Mouse (Mus musculus) right cerebral cortex, postnatal 36 days (tissue): ENCODE measurements around the gene Emc7.
"Not testable (repeated sequence)": the region's sequence is repeated elsewhere in the genome, so short reads cannot be mapped to it uniquely, and the experiment has no call there.

Experiments
- DNase-seq, 2 experiments: peaks; one replicate each; pipeline ENCODE4 v3.0.0; 2022; ENCODE audit warnings: low spot score in 2 of 2, mixed read lengths in 1 of 2

The Emc7 gene

DNA sequence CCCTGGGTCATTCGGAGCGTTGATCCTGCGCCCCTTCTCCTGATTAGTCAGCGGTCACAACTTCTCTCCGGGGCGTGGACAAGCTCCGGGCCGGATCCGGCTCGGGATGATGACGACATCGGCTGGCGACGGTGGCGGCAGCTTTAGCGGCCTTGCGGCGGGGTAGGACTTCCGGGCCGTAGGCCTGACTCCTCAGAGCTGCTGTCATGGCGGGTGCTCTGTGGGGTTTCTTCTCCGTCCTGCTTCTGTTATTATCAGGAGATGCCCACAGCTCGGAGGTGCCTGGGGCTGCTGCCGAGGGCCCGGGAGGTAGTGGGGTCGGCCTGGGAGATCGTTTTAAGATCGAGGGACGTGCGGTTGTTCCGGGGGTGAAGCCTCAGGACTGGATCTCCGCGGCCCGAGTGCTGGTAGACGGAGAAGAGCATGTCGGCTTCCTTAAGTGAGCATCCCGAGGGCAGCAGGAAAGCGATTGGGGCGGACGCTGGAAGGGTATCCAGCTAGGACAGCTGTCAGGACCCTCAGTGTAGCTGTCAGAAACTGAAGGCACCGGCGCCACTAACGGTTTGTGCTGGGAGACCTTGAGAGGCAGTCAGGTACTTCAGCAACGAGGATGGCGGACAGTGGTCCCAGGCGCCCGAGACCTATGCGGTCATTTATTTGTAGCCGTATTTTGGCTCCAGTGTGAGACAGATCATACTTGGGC is at the start of gene Emc7:
Gene Emc7 (plus strand): TSS at position 136 of the 703 bp plus-strand sequence.
- DNase-seq, result peak; percentile 93 to 94

DNA sequence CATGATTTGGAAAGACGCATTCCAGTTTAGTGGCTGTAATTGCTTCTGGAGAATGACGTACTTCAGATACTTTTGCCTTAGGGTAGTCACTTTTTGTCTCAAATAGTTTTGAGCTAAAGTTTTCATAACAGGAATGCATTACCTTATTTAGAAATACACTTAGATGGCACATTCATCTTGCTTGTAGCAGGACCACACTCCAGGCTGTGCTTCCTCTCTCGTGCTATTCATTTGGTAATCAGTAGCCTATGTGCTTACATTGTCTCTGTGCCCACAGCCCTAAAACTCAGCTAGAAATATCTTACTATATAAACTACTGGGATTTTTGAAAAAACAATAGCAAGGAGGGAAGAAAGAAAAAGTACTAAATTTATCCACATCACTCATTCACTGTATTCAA is 47.8 kb upstream of the Emc7 start:
- no peak for DNase-seq

DNA sequence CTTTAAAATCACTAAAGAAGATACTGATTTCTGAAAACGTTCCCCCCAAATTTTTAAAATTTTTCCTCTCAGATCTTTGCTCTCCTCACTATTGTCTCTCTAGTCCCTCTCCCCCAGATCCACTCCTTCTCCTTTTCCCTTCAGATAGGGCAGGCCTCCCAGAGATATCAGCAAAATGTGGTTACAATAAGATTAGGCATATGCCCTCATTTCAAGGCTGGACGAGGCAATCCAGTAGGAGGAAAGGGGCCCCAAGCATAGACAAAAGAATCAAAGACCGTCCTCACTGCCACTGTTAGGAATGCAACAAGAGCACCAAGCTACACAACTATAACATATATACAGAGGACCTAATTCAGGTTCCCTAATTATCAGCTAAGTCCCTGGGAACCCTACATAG is 29.5 kb upstream of the Emc7 start:
- DNase-seq, result no peak

DNA sequence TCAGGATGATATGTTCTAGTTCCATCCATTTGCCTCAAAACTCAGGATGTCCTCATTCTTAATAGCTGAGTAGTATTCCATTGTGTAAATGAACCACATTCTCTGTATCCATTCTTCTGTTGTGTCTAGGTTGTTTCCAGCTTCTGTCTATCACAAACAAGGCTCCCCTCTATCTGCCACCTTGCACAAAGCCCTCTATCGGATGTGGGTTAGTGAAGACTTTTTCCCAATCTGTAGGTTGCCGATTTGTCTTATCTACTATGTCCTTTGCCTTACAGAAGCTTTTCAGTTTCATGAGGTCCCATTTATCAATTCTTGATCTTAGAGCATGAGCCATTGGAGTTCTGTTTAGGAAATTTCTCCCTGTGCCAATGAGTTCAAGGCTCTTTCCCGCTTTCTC is 26.3 kb upstream of the Emc7 start:
- not testable (repeated sequence) for DNase-seq

DNA sequence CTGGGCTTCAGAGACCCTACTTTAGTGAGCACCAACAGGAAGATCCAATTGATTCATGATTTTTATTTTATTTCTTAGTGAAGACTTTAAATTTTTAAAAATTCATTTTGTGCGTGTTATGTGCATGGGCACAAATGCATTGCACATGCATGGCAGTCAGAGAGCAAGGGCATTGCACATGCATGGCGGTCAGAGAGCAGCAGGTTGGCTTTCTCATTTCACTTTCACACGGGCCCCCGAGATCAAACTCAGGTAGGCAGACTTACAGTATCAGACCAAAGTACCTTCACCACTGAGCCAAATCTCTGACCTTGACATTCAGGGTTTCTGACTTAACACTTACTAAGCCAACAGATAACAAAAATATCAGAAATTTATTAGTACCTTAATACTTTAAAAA is 25.1 kb upstream of the Emc7 start:
- no peak for DNase-seq

DNA sequence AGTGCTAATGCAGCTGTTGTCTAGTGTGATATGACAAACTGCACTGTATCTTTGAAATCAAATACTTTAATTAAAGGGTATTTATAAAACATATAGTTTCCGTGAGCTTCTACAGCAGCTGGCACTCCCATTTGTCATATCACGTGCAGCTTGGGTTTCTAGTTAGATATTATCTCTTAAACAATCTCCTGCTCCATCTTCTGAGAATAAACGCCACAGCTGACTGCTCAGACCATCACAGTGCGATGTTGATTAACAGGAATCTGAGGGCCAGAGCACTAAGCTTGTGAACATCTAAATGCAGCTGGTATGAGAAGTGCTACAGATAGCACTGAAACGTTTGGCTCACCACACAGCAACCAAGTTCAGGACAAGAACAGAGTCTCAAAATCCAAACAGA is 24.4 kb upstream of the Emc7 start:
- DNase-seq, result no peak

DNA sequence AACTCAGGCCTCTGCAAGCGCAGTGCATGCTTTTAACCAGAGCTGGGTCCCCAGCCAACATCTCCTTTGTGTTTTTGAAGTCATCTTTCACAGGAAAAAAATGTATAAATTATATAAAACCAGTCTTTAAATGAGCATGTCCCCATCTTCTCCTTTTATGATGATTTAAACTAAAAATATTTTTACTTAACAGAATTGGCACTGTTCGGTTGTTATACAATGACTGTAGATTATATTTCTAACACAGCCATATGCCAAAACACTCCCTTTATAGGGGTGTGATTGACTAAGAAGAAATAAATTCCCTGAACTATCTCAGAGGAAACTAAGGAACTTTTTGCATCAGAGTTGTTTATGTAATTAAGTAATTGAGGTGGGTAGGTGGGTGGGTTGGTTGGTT is 22.3 kb upstream of the Emc7 start:
- no peak for DNase-seq

DNA sequence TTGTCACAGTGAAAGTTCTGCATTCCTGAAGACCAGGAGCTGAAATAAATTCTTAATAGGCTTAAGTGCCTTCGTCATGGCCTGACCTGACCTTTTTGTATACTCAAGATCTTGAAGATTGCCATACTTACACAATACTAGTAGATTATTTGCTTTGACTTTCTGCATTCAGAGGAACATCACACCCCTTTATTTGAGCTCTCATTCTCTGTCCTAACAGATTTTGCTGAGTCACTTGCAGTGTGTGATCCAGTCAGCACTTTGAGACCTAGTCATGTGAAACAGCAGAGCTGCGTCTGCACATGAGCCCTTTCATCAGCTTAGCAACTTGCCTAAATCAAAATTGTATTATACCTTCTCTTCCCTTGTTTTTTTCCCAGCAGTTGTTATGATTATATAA is 21.4 kb upstream of the Emc7 start:
- DNase-seq, result no peak

DNA sequence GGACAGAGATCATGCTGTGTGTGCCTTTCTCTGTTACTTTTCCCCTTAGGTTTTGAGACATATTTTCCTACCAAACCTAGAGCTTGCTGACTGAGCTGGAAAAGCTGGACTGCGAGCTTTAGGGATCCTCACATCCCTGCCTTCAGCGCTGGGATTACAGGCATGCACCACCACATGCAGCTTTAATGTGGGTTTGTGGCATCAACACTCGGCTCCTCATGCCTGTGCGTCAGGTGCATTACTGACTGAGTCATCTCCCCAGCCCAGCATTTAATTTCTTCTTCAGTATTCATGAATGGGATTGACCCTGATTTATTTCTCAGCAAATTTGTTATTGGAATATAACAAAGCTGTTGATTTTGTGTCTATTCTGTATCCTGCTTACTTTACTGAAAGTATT is 18.5 kb upstream of the Emc7 start:
- DNase-seq, result no peak

DNA sequence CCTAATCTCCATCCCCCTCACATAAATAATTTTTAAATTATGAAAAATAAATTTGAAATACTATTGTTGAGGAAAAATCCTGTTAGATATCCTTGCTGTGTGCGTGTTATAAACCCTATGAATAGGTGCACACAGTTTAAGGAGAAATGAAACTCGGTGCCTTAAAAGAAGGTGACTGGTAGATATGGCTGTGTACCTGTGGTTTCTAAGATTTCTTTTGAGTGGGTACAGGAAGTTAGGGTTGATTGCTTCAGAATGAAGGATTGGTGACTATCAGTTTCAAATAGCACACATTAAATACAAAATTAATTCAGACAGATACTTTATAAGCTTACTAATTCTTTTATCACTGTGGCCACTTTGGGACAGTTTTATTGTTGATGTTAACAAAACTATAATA is 17.2 kb upstream of the Emc7 start:
- DNase-seq, result no peak

DNA sequence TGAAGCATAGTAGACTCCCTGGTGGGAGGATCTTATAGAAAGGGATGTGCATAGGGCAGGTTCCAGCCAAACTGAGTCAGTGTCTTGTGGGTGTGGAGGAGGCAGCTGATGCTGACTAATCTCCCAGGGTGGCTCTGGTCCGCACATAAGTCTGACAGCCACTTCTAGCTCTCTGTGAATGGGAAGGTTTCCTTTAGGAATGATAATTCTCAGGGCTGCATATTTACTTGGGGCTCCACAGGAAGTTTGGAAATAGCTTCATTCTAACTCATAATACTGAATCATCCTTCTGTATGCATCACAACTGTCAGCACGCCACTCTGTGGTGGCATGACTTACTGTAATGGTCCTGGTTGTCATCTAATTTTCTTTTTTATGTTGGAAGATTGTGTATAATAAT is 11.3 kb upstream of the Emc7 start:
- peak; percentile 11 to 55 for DNase-seq

DNA sequence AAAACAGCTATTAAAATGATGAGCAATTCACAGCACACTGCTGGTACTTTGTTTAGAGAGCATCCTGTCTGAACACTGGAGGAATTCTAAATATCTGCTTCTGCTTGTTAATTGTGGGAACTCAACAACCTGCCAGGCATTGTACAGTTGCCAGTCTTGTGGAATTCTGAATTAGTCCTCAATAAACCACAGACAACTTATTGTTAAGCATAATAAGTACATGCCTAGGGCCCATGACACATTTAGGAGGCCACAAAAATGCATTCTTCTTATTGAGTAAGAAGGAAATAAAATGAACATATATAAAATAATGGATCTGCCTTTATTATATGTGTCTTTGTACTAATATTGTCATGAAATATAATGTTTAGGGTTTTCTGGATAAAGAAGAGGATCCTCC is 9.3 kb upstream of the Emc7 start:
- no peak for DNase-seq

DNA sequence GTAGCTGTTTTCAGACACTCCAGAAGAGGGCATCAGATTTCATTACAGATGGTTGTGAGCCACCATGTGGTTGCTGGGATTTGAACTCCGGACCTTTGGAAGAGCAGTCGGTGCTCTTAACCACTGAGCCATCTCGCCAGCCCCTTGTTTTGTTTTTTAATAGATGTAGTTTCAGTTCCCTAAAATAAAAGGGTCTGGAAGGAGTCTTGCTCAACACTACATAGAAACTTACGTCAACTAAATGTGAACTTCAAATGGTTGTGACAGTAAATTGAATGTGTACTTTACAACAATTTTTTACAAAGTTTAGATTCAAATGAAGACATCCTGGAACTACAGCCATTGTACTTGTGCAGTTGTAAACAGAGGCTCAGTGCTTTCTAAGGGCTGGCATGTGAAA is 6.8 kb upstream of the Emc7 start:
- DNase-seq, result not testable (repeated sequence)

DNA sequence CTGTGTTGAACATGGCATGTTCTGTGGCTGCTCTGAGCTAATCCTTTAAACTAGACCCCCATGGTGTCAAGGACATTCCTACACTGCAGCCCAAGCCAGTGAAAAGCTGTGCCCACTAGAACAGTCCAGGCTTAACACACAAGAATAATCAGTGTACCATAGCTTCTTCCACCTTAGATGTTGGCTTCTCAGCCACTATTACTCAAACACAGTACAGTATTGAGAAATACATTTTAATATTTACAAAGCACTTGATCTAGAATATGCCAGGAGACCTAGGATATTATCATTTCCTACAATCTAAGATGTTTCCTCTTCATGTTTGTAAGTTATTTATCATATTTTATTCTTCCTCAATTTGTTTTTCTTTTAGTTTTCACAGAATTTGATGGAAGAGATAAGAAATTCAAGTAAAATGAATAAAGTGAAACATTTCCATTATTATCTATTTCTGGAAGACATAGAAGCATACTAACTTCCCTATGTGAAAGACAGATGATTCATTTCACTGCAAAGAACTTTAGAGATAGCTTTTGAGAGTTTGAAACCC is 6.2 kb upstream of the Emc7 start:
- DNase-seq, result no peak

DNA sequence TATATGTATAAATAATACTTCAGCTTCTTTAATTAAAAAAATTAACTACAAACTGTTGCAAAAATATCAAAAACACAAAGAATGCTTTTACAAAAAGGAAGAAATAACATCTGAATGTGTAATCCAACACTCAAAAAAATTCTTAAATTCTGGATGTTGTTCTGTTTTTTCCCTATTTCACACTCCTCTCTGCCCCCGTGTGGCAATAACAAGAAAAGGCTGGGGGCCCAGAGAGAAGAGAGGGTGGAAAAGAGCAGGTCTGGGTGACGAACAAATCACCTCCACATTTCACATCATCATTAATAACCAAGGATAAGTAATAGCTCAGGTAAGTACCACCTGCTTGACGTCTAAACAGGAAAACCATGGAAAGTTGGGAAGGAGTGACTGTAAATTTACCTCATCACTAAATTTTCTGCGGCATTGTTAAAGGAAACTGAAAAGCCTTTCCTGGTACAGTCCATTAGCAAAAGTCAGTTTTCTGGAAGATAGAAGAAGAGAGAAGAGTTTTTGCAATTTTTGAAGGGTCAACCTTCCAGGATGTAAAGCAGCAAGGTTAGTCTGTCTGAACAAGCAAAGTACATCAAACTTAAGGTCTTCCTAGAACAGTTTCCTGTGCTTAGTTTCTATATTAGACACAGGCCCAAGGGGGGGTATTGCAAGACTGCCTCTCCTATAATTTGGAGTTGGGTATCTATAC is 5.0 kb upstream of the Emc7 start:
- no peak for DNase-seq

DNA sequence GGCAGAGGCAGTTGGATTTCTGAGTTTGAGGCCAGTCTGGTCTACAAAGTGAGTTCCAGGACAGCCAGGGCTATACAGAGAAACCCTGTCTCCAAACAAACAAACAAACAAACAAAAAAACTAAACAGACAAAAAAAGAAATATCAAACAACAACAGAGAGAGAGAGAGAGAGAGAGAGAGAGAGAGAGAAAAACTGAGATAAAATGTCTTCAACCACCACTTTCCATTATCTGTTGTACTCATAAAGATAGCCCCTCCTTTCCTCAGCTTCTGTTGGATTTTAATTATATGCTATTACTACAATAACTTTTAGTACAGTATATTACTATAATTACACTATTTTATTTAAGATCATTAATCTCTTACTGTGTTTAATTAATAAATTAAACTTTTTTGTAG is 2.3 kb upstream of the Emc7 start:
- DNase-seq, result not testable (repeated sequence)

DNA sequence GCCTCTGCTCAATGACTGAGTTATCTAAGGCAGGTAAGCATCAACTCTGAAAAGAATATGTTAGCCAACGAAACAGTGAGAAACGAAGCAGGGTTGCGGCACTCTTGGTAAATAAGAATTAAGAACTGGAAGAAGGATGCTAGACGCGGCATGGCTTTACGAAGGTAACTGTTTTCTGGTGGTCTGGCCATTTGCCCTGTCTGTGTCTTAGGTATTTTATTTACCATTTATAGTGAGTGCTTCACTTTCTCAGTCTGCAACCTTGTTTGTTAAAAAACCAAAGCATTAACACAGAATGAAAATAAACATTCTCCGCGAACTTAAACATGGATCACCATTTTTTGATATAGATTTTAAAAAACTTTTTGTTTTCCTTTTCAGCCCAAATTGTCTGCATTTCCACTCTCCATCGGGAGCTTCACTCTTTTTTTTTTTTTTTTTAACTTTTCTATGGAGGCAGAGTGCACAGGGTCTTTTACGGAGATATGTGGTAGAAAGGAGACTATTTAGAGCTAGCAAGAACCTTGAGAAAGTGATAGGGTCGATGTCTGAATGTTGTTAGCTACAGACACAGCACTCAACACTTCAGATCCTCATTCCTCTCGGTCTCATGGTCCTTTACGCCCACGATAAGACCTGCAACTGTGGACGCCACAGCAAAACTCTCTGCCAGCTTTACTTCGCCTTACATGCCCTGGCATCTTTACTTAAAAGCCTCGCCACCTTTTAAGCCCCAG is 504 bp upstream of the Emc7 start:
- no peak for DNase-seq

DNA sequence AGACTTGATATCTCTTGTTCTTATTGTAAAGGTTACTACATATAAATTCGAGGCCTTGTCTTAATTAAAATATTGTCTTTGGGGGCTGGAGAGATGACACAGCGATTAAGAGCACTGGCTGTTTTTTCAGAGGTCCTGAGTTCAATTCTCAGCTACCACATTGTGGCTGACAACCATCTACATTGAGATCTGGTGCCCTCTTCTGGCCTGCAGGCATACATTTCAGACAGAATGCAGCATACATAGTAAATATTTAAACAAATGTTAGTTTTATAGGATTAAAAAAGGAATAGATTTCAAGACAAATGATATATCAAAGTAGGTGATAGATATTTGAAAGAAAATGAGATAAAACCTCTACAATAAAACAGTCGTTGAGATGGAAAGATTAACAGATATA is 5.8 kb downstream of the Emc7 start:
- no peak for DNase-seq

DNA sequence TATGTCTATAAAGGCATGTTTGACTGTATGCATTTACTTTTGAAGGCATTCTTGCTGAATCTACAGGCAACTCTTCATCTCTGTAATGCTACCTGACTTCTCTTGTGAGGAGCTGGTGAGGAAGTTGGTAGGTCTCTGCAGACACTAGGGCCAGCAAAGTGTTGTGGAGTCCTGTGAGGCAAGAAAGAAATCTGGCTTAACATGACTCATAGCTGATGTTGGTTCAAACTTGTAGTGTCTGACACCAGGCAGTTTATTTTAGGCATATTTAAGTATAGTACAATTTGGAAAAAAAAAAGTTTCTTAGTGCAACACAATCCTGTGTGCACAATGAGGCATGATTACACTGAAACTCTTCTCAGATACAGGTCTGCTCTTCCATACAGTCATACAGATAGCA is 14.7 kb downstream of the Emc7 start:
- DNase-seq, result no peak

DNA sequence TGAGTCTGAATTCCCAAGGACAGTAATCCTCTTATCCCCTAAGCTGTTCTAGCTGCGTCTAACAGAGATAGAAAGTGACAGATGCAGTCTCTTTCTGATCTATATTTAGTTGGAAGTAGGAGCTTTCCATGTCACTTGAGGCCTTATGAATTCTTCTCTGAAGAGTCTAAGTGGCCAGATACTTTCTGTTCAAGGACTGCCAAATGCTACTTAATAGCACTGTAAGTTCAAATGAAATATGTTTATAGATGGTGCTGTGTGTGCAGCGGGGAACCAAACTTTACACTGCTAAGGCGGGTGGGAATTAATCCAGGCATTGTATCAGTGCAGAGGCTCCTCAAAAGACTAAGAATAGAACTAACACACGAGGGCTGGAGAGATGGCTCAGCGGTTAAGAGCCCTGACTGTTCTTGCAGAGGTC is 16.2 kb downstream of the Emc7 start:
- DNase-seq, result no peak

DNA sequence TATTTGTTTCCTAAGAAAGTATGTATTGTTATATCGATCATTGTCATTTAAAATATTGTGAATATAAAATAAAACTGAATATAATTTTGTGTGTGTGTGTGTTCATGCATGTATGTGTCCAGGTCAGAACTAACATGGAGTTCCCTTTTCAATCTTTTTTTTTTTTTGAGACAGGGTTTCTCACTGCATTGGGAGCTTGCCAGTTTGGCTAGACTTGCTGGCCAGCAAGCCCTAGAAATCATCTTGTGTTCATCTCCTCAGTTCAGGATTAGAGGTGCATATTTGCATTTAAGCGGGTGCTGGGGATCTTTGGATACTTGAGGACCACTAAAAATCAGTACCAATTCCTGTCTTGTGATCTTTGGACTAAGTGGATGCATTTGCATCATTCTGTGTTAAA is 17.3 kb downstream of the Emc7 start:
- no peak for DNase-seq

DNA sequence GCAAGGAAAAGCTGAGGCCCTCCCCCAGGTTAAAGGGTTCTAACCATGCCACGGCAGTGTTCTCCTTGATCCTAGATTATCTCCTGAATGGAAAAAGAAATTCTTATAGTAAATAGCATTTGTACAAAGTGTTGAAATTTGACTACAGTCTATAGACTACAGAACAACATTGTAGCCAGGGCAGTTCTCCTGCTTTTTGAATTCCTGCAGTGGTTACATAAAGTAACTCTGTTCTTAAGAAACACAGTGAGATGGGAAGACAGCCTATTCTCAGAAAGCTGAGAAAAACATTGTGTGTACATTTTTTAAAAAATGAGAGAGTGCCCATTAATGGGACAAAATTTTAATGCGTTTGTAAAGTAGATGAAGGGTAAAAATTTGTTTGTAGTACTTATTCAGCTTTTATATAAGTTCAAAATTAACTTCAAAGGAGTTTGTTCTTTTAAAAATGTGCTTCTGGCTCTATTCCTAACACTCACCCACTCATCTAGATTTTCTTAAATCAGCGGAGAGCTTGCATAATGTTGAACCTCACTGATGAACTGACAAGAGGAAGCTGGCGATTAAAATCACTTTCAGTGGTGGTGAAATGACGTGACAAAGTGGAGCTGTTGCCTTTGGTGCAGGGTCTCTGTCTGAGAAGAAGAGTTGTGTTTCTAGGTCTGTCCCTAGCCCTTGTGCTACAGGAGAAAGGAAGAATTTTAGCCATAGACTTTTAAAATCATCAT is 20.4 kb downstream of the Emc7 start:
- DNase-seq, result no peak
